Mouse (Mus musculus) ES-E14 (cell line): ENCODE measurements around the gene Chchd6.

ENCODE experiments used
- CHD2 ChIP-seq: IDR thresholded peaks from 2 replicates; pipeline ENCODE4 v1.6.1; 2014; ENCODE audit warnings: mild to moderate bottlenecking, low read depth, low read length, inconsistent platforms
- HCFC1 ChIP-seq: IDR thresholded peaks from 2 replicates; pipeline ENCODE4 v1.6.1; 2012; ENCODE audit warnings: low read length, inconsistent platforms, borderline replicate concordance; ENCODE audit not compliant: insufficient read depth
- MAFK ChIP-seq: IDR thresholded peaks from 2 replicates; pipeline ENCODE4 v1.6.1; 2014; ENCODE audit warnings: mild to moderate bottlenecking, low read depth, low read length, inconsistent platforms; ENCODE audit not compliant: insufficient read depth
- ZC3H11A ChIP-seq: IDR thresholded peaks from 2 replicates; pipeline ENCODE4 v1.6.1; 2012; ENCODE audit warnings: low read depth, mild to moderate bottlenecking, inconsistent platforms, low read length, borderline replicate concordance
- ZNF384 ChIP-seq: IDR thresholded peaks from 2 replicates; pipeline ENCODE4 v1.6.1; 2012; ENCODE audit warnings: low read depth, low read length, inconsistent platforms

DNA sequence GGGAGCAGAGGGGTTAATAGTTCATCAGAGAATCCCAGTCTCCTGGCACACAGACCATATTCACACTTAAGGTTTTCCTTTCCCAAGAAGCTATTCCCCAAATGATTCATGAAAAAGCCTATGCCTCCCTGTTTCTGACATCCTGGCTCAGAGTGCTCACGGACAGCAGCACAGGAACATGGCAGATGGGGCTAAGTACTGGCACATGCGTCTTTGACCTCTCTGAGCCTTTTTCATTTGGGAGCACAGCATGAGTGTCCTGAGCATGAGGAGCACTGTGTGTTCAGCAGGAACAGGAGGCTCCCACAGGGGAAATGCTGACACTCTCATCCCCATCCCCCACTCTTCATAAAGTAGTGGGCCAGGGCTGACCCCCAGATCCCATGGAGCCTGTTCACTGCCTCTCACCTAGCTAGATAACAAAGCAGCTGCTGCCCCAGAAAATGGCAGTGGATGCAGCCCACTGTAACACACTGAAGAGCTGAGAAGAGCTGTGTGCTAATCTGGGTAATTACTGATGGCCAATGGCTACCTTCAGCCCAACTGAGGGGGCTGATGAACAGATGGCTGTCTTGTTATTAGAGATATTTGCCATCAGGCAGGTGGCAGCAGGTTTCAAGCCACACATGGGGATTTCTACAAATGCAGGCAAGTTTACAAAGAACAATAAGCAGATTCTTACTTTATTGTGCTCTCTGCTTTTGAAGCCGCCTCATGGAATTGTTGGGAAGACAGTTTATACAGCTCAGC, 176.2 kb downstream of the Chchd6 start:
- no peak for TF ChIP-seq ZNF384
- no peak for TF ChIP-seq HCFC1
- TF ChIP-seq MAFK = no peak
- TF ChIP-seq ZC3H11A = no peak
- no peak for TF ChIP-seq CHD2
